Mouse (Mus musculus) mouse embryonic stem cell (cell line): ENCODE measurements around the gene Dpp8.
"Not testable (repeated sequence)": the region's sequence is repeated elsewhere in the genome, so short reads cannot be mapped to it uniquely, and the experiment has no call there.

Source experiments
- in situ Hi-C, 2 experiments: fragments of 300-500 bp; cut with MboI; formaldehyde crosslinking; loops; 1 replicate in 1 of 2; 3 replicates in 1 of 2; pipeline ENCODE4 v1.14.3; 2019 to 2020; ENCODE audit warnings: low sequenced_read_pairs in 2 of 2, low pct_unique_long_range_greater_than_20kb in 1 of 2, mixed read lengths in 1 of 2; ENCODE audit not compliant: unreplicated experiment in 1 of 2

Gene Dpp8

DNA sequence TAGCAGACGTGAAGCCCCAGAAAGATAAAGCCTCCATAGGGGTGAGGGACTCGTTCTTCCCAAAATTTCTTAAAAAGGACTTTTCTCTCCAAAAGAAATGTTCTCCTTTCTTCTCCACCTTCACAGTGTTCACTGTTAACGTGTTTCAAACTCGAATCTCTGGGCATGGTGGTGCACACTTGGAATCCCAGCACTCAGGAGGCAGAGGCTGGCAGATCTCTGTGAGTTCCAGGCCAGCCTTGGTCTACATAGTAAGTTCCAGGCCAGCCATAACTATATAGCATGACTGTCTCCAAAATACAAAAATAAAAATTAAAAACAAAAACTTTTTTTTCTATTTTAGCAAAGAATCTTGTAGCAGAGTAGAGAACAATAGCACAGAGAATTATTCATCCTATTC is 12.1 kb upstream of the Dpp8 start:
- in situ Hi-C loops = no loop called here

DNA sequence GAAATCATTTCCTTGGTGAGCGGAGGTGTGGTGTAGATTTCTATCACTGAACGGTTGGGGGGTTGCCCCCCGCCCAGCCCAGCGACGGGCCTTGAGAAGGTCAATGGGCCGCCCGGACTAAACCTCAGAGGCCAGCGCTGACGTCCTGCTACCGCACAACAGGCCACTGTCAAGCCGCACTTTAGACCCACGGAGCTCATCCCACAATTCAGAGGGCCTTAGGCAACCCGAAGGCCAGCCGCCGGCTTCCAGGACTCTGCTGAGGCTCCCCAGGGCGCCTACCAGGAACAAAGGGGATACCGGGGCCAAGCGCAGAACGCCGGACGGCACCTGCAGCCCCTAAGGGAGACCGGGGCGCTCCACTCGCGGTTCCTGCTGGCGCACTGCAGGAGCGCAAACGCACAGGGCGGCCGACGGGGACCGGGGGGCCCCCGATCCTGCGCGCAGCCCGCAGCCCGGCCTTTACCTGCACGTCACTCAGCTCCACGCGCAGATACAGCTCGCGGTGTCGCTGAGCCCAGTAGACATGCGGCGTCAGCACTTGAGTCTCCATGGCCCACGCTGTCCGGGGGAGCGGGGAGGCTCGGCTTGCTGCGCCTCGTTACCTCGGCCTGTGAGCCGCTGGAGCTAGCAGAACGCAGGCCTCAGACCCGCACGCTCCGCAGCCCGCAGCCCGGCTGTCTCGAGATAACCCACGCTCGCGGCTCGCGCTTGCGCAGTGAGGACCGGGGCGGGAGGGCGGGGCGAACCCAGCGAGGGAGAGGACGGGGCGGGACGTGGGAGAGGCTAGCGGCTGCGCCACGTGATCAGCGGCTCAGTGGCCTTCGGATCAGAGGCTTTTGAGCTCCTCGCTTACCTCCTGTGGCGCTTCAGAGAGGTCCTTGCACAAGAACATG is 11.0 kb upstream of the Dpp8 start, which contains the start of gene Hacd3:
Gene Hacd3 (minus strand): TSS at position 703 of the 896 bp plus-strand sequence.
- in situ Hi-C loops = no loop called here

DNA sequence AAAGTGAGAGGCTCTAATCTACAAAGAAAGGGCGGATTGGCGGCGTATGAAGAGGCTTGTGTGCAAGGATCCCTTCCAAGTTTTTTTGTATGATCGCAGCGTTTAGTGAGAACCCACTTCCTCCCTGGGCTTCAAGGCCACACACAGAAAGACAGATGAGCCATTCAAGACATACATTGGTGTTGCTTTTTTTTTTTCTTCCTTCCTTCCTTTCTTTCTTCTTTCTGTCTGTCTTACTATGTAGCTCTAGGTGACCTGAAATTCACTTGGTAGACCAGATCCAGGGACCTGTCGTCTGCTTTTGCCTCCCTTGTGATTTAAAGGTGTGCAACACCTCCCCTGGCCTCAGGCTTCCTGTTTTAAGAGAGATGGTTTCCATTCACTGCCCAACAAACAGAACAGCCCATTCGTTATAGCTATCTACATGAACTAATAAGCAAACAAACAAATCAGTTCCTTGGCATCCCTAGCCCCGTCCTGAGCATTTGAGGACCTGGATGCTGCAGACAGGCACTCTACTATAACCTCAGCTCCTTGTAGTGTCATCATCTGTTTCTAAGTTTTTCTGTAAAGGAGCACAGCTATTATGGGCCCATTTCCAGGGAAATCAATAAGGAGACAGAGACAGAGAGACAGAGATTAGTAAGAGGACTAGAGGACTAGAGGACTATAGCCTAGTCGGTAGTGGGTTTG is 10.2 kb upstream of the Dpp8 start:
- in situ Hi-C loops = no loop called here

DNA sequence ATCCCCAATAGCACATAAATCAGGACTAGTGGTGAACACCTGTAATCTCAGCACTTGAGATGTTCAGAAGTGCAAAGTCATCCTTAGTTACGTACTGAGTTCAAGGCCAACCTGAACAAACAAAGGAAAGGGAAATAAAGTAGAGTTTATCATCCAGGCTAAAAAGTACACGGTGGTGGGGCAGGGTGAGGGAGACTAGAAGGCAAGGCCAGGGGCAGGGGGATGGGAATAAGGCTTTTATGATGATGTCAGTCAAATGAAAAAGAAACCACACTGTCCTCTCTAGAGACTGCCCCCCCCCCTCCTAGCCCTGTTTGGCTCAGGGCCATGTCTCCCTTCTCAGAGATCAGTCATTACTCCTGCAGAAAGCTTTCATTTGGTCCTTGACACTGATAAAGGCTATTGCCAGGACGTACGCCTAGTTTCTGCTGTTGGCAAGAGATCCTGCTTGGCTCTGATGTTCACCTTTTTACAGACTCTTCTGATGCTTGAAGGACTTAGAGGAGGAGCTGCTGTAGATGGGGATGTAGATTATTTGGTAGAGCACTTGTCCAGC is 9.6 kb upstream of the Dpp8 start:
- in situ Hi-C loops = no loop called here

DNA sequence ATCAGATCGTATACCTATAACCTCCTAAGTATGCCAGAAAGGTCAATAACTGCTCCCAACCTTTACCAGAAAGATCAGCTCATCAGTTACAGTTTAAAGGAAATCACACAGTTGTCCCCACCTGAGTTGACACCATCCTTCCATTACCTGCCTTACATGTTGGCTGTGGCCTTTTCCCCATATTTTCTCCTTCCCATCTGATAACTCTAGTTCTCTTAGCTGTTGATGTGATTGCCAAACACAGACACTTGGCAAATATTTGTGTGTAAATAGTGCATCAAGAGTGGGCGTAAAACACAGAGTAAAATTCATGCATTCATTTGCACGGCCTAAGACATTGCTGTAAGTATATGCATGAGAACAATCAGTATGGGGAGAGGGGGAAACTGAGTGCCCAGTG is 8.8 kb upstream of the Dpp8 start:
- in situ Hi-C loops = no loop called here

DNA sequence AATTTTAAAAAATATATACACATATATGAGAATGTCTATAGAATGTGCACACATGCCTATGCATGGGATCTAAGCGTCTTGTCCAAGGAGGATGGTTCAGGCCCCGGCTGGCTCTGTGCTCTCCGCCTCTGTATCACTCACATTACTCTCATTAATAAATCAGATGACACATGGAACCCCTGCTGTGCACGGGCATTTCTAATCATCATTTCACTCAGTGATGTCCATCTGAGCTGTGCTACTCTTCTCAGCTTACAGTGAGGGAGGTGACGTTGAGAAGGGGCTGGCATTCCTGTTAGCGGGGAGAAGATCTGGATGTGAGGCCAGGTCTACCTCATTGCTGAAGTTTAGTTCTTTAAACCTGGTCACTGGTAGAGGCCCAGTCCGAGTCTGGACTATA is 5.0 kb upstream of the Dpp8 start:
- in situ Hi-C loops = no loop called here

DNA sequence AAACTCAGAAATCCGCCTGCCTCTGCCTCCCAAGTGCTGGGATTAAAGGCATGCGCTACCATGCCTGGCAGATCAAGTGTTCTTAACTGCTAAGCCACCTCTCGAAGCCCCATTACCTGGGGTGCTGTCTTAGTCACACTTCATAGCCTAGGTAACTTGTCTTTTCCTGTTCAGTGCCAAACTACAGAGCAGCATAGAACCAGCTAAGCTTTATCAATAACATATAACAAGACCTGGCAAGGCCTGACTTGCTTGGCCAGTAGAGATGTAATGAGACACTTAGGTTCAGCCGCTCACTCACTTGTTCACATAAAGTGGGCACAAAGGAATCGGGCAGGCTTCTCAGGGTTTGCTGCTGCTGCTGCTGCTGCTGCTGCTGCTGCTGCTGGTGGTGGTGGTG is 3.9 kb upstream of the Dpp8 start:
- in situ Hi-C loops = no loop called here

DNA sequence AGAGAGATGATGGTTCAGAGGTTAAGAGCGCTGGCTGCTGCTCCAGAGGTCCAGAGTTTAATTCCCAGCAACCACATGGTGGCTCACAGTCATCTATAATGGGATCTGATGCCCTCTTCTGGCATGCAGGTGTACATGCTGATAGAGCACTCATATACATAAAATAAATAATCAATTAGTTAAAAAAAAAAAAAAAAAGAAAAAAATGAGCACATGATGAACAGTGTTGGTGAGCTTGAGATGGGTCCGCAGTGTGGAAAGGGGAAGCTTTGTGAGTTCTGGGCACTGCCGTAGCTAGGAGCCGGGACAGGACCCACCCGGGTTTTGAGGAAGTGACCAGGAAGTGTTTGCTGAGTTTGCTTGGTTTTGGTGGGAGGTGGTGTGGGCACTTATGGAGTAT is 859 bp upstream of the Dpp8 start:
- in situ Hi-C loops = not testable (repeated sequence)

DNA sequence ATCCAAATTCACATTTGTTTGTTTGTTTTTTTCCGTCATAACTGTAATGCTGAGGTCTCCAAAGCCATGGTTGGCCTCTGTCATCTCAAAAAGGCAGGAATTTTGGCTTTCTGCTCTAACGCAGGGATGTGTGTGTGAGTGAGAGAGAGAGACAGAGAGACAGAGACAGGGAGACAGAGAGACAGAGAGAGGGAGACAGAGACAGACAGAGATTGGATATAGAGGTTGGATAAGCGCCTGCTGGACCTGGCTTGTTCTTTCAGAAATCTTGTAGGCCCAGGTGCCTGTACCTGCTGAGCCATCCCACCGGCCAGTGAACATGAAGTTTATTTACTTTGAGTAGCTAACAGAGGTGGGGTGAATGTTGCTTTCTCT is 333 bp upstream of the Dpp8 start:
- in situ Hi-C loops = no loop called here

DNA sequence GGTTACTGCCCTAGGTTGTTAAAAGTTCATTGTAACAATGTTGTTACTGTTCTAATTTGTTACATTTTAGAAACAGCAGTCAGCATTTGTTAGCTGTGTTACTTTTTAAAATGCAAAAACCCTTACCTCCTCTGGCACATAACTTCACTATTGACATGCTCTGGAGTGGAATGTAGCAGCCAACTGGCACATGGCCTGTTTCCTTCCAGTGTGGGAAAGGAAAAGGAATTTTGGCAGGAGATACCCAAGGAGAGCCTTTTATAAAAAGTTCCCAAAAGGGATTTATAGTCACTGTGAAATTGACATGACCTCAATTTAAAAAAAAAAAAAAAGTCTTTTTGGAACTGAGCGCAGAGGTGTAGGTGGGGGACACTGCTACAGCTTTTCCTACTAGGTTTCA is 4.2 kb downstream of the Dpp8 start:
- in situ Hi-C loops = no loop called here

DNA sequence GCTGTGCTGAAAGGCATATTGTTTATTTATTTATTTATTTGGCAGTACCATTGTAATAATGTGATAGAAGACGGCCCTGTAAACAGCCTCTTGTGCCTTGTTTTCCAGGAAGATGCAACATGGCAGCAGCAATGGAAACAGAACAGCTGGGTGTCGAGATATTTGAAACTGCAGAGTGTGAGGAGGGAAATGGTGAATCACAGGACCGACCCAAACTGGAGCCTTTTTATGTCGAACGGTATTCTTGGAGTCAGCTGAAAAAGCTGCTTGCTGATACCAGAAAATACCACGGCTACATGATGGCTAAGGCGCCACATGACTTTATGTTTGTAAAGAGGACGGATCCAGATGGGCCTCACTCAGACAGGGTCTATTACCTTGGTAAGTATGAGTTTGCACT is 4.6 kb downstream of the Dpp8 start:
- in situ Hi-C loops = no loop called here

DNA sequence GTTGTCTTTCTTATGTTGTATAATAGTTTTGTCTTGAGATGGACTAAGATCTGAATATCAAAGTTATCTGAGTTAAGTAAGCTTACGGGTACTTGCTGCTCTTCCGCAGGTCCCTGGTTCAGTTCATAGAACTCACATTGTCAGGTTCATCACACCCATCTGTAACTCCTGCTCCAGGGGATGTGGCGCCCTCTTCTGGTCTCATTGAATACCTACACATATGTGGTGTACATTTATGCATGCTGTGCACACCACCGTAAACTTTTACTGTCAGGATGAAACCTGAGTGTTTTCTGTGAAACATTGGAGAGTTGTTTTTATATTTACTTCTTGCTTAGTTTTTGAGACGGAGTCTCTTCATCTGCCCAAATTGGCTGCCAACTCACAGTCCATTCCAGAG is 9.2 kb downstream of the Dpp8 start:
- in situ Hi-C loops = no loop called here

DNA sequence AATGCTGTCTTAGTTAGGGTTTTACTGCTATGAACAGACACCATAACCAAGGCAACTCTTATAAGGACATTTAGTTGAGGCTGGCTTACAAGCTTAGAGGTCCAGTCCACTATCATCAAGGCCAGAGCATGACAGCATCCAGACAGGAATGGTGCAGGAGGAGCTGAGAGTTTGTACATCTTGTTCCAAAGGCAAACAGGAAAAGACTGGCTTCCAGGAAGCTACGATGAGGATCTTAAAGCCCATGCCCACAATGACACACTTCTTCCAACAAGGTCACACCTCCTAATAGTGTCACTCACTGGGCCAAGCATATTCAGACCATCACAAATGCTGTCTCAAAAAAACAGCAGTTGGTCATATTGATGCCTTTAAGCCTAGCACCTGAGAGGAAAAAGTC is 14.8 kb downstream of the Dpp8 start:
- in situ Hi-C loops = no loop called here

DNA sequence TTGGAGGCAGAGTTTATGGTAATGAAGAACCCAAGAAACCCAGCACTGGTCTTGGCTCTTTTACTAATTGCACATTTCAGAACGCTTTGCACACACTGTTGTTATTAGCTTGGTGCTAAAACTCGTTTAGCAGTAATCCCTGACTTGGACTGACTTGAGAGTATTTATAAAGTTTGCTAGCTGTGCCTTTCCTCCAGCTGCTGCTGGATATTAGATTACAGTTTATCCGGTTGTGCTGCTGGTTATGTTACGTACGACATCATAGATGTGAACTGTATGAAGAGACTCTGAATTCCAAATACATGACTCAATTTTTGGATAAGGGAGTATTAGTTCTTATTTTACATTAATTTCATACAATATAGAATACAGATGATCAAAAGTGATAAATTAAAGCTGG is 17.2 kb downstream of the Dpp8 start:
- in situ Hi-C loops = no loop called here

DNA sequence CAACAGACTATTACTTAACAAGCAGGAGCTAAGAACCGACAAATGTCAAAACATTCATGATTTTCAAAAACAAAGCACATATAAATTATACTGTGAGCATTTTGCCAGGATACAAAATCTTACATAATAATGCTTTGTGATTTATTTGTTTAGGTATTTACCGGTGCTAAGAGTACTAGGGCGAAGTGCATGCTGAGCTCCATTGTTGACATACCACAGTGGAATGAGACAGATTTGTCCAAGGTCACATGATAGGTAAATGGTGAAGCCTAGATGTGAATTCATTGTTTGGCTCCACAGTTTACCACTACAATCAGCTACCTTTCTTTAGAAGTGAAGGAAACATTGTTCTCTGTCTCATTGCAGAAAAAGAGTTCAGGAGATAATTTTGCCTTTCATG is 18.8 kb downstream of the Dpp8 start:
- in situ Hi-C loops = no loop called here

DNA sequence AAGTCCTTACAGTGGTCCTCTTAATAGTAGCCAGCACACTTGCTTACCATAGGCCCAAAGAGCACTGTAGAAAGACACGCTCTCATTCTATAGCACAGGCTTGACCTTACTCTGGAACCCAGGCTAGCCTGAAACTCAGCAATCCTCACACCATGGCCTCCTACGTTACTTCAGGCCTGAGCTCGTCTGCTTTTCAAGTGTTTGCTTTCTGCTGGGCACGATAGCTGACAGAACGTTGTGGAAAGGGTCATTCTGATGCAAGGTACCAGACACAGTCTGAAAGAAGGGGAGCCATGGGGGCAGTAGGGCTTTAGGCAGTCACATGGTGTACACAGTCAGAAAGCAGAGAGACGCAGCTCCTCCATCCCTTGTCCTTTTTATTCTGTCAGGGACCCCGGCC is 32.0 kb downstream of the Dpp8 start:
- in situ Hi-C loops = no loop called here

DNA sequence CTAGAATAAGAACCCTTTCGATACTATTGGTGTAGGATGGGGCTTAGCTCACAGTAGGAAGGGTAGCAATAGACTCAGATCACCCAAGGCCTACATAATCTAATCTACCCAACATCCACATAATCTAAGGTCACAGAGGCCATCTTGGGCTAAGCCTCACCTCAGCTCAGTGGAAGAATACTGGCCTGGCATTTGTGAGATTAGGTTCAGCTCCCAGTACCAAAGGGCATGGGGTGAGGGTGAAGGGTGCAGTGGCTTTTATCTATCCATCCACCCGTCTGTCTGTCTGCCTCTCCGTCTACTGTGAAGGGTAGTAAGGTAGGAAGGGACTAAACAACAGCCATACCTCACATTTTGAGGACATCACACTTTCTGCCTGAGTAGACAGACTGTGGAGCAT is 38.4 kb downstream of the Dpp8 start:
- in situ Hi-C loops = no loop called here

DNA sequence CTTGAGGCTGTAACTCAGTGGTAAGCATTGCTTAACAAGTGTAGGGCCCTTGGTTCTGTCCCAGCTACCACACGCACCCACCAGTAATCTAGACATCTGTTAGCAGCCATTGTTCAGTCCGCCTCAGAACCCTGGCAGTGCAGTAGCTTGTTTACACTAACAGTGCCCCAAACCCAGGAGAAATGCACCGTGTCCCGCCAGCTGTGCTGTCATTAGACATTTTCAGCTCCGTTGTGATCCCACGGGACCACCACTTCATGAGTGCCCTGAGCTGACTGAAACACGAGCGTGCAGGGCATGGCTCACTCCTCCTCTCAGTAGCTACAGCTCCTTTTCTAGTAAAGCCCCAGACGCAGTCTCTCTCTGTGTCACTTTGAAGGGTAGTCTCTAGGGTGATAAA is 41.3 kb downstream of the Dpp8 start:
- in situ Hi-C loops = no loop called here

DNA sequence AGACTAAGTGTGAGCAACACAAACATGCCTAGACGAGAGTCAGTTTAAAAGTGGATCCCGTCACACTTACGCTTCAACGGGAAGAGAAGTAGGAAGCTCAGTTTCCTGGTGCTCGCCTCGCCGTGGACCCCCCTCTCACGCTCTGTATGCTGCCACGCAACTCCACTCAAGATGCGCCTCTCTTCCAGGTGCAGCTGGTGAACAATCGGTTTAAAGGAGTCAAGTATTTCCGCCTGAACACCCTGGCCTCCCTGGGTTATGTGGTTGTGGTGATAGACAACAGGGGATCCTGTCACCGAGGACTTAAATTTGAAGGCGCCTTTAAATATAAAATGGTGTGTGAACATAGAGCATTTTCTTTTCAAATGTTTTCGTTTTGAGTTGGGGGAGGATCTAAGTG is 42.0 kb downstream of the Dpp8 start:
- in situ Hi-C loops = no loop called here
